Mouse (Mus musculus): ENCODE measurements around the gene Doc2g. TPM values are rescaled to one million over a fixed set of nuclear protein-coding genes. Genes with fewer than 3 reads are reported as not detected.
"Not testable (repeated sequence)": the region's sequence is repeated elsewhere in the genome, so short reads cannot be mapped to it uniquely, and the experiment has no call there.

The Doc2g gene
- polyA plus RNA-seq, 1 experiment from 2014 or later, result 5.7 TPM

- DNase-seq (ENCODE audit: low spot score), result no peak
- H3K4me1 ChIP-seq, result peaks cover 22% of the 10 kb centered on the region
- H3K9me3 ChIP-seq, result no peaks in the 10 kb centered on the region
- H3K27me3 ChIP-seq (replicated peaks; ENCODE audit: low read depth, poor library complexity, severe bottlenecking), result no peaks in the 10 kb centered on the region
- H3K4me3 ChIP-seq, result no peak overlapping the region
- H3K27ac ChIP-seq (replicated peaks), result no peak overlapping the region
- 79% methylated on average over 3 of the region's 3 CpGs for WGBS
- H3K36me3 ChIP-seq (replicated peaks), result peaks cover 13% of the 10 kb centered on the region
Measured at GRCm38 (mm10) chr19:4033298-4033697, 30.2 kb downstream of the Doc2g start.

GRCm38 (mm10) chr19:4033742-4034141, 30.6 kb downstream of the Doc2g start:
- Histone ChIP-seq H3K27me3 (replicated peaks; ENCODE audit: low read depth, poor library complexity, severe bottlenecking) (no peaks in the 10 kb centered on the region), H3K4me1 (peaks cover 24% of the 10 kb centered on the region), H3K4me3 (no peak overlapping the region), H3K36me3 (replicated peaks) (peaks cover 13% of the 10 kb centered on the region), H3K9me3 (no peaks in the 10 kb centered on the region), H3K27ac (replicated peaks) (no peak overlapping the region)
- 69% methylated on average over 5 of the region's 5 CpGs for WGBS
- no peak for DNase-seq (ENCODE audit: low spot score)

- peak overlapping the region; percentile 27; the same call in 1 of the 2 replicates for H3K4me3 ChIP-seq
- no peaks in the 10 kb centered on the region for H3K27me3 ChIP-seq (replicated peaks; ENCODE audit: low read depth, poor library complexity, severe bottlenecking)
- H3K4me1 ChIP-seq, result peaks cover 24% of the 10 kb centered on the region
- 74% methylated on average over 12 of the region's 12 CpGs for WGBS
- no peaks in the 10 kb centered on the region for H3K9me3 ChIP-seq
- DNase-seq (ENCODE audit: low spot score), result no peak
- peaks cover 13% of the 10 kb centered on the region for H3K36me3 ChIP-seq (replicated peaks)
- peak overlapping the region; percentile 41; the same call in 1 of the 2 replicates for H3K27ac ChIP-seq (replicated peaks)
Measured at GRCm38 (mm10) chr19:4036327-4037045, 33.4 kb downstream of the Doc2g start.

GRCm38 (mm10) chr19:4037154-4037787, 34.2 kb downstream of the Doc2g start:
- H3K27me3 ChIP-seq (replicated peaks; ENCODE audit: low read depth, poor library complexity, severe bottlenecking); H3K9me3 ChIP-seq; DNase-seq (ENCODE audit: low spot score): not testable (repeated sequence)
- H3K36me3 ChIP-seq (replicated peaks), result peaks cover 13% of the 10 kb centered on the region
- peak overlapping the region; percentile 92 for H3K27ac ChIP-seq (replicated peaks)
- peak overlapping the region; percentile 73 for H3K4me3 ChIP-seq
- H3K4me1 ChIP-seq, result peaks cover 27% of the 10 kb centered on the region
- 31% methylated on average over 8 of the region's 8 CpGs for WGBS

- Histone ChIP-seq H3K27me3 (replicated peaks; ENCODE audit: low read depth, poor library complexity, severe bottlenecking) (no peaks in the 10 kb centered on the region), H3K4me3 (peak within 1 kb of the TSS; percentile 73), H3K4me1 (peaks cover 27% of the 10 kb centered on the region), H3K9me3 (no peaks in the 10 kb centered on the region), H3K36me3 (replicated peaks) (peaks cover 13% of the 10 kb centered on the region), H3K27ac (replicated peaks) (peak within 1 kb of the TSS; percentile 92)
- 0% methylated on average over 26 of the region's 26 CpGs for WGBS
- DNase-seq (ENCODE audit: low spot score), result peak; percentile 87
Measured at GRCm38 (mm10) chr19:4037788-4038232, 34.7 kb downstream of the Doc2g start, which contains the start of gene Gstp1. Gene Gstp1 (minus strand): TSS chr19:4037985.

GRCm38 (mm10) chr19:4040941-4041340, 37.8 kb downstream of the Doc2g start:
- H3K4me1 ChIP-seq, result peaks cover 30% of the 10 kb centered on the region
- WGBS, result 88% methylated on average over 5 of the region's 5 CpGs
- H3K4me3 ChIP-seq; H3K36me3 ChIP-seq (replicated peaks); H3K27me3 ChIP-seq (replicated peaks; ENCODE audit: low read depth, poor library complexity, severe bottlenecking); H3K9me3 ChIP-seq; H3K27ac ChIP-seq (replicated peaks); DNase-seq (ENCODE audit: low spot score): not testable (repeated sequence)

GRCm38 (mm10) chr19:4041500-4041899, 38.4 kb downstream of the Doc2g start:
- not testable (repeated sequence) for DNase-seq (ENCODE audit: low spot score); H3K27me3 ChIP-seq (replicated peaks; ENCODE audit: low read depth, poor library complexity, severe bottlenecking); H3K27ac ChIP-seq (replicated peaks); H3K36me3 ChIP-seq (replicated peaks); H3K4me3 ChIP-seq; H3K9me3 ChIP-seq
- WGBS, result 88% methylated on average over 4 of the region's 4 CpGs
- peaks cover 25% of the 10 kb centered on the region for H3K4me1 ChIP-seq

- H3K27me3 ChIP-seq (replicated peaks; ENCODE audit: low read depth, poor library complexity, severe bottlenecking), result no peaks in the 10 kb centered on the region
- WGBS, result 81% methylated on average over 14 of the region's 14 CpGs
- no peaks in the 10 kb centered on the region for H3K9me3 ChIP-seq
- H3K4me3 ChIP-seq, result no peak overlapping the region
- no peak for DNase-seq (ENCODE audit: low spot score)
- no peak overlapping the region for H3K27ac ChIP-seq (replicated peaks)
- no peaks in the 10 kb centered on the region for H3K36me3 ChIP-seq (replicated peaks)
- H3K4me1 ChIP-seq, result peaks cover 21% of the 10 kb centered on the region
Measured at GRCm38 (mm10) chr19:4042124-4042523, 39.0 kb downstream of the Doc2g start.

- H3K27ac ChIP-seq (replicated peaks); DNase-seq (ENCODE audit: low spot score); H3K27me3 ChIP-seq (replicated peaks; ENCODE audit: low read depth, poor library complexity, severe bottlenecking); H3K9me3 ChIP-seq; H3K4me1 ChIP-seq; H3K4me3 ChIP-seq; H3K36me3 ChIP-seq (replicated peaks): not testable (repeated sequence)
- WGBS, result 92% methylated on average over 5 of the region's 5 CpGs
Measured at GRCm38 (mm10) chr19:4044109-4044508, 41.0 kb downstream of the Doc2g start.

- H3K27ac ChIP-seq (replicated peaks), result no peak within 1 kb of the TSS
- H3K4me1 ChIP-seq, result peaks cover 8% of the 10 kb centered on the region
- DNase-seq (ENCODE audit: low spot score), result peak; percentile 45
- H3K27me3 ChIP-seq (replicated peaks; ENCODE audit: low read depth, poor library complexity, severe bottlenecking), result no peaks in the 10 kb centered on the region
- WGBS, result 57% methylated on average over 16 of the region's 16 CpGs
- 0 out of 2 replicates have a peak within 1 kb of the TSS, but pooled peaks have one; percentile 28 for H3K4me3 ChIP-seq
- H3K36me3 ChIP-seq (replicated peaks), result no peaks in the 10 kb centered on the region
- no peaks in the 10 kb centered on the region for H3K9me3 ChIP-seq
Measured at GRCm38 (mm10) chr19:4045966-4046865, 43.1 kb downstream of the Doc2g start, which contains the start of gene Gstp2. Gene Gstp2 (minus strand): TSS chr19:4046023.

- Histone ChIP-seq H3K27ac (replicated peaks) (no peak overlapping the region), H3K4me3 (no peak overlapping the region), H3K4me1 (peaks cover 7% of the 10 kb centered on the region), H3K27me3 (replicated peaks; ENCODE audit: low read depth, poor library complexity, severe bottlenecking) (no peaks in the 10 kb centered on the region), H3K9me3 (no peaks in the 10 kb centered on the region), H3K36me3 (replicated peaks) (no peaks in the 10 kb centered on the region)
- no peak for DNase-seq (ENCODE audit: low spot score)
- WGBS, result 88% methylated on average over 8 of the region's 8 CpGs
Measured at GRCm38 (mm10) chr19:4046866-4047254, 43.7 kb downstream of the Doc2g start.

GRCm38 (mm10) chr19:4047859-4048258, 44.7 kb downstream of the Doc2g start:
- no peak overlapping the region for H3K27ac ChIP-seq (replicated peaks)
- H3K4me1 ChIP-seq, result peaks cover 4% of the 10 kb centered on the region; the same call in 1 of the 2 replicates
- no peaks in the 10 kb centered on the region for H3K36me3 ChIP-seq (replicated peaks)
- no peaks in the 10 kb centered on the region for H3K27me3 ChIP-seq (replicated peaks; ENCODE audit: low read depth, poor library complexity, severe bottlenecking)
- WGBS, result 14% methylated on average over 4 of the region's 4 CpGs
- H3K9me3 ChIP-seq, result no peaks in the 10 kb centered on the region
- DNase-seq (ENCODE audit: low spot score), result peak; percentile 83
- no peak overlapping the region for H3K4me3 ChIP-seq

Data from embryonic facial prominence, embryonic 10.5 days (tissue).